Mouse (Mus musculus) right cerebral cortex, postnatal 36 days (tissue): ENCODE measurements at regions not wholly inside any gene's neighbourhood (a gene's known extent, or its start where the extent isn't known, plus 50 kb on each side); places are given as distances from the start of the nearest gene placed in this dataset.

Experiments
- DNase-seq, 2 experiments: peaks; one replicate each; pipeline ENCODE4 v3.0.0; 2022; ENCODE audit warnings: low spot score in 2 of 2, mixed read lengths in 1 of 2

GRCm38 (mm10) chr12:60820979-60821378 is 702.0 kb upstream of the Lrfn5 start:
- peak; percentile 29 to 33 for DNase-seq
